Mouse (Mus musculus) brain, embryonic 18.5 days (tissue): ENCODE results near the gene Grasp.

Experiments used
- DNase-seq: peaks from one replicate; pipeline ENCODE4 v3.0.0-alpha.2; 2012; ENCODE audit warnings: low read depth, low spot score

The Grasp gene

DNA sequence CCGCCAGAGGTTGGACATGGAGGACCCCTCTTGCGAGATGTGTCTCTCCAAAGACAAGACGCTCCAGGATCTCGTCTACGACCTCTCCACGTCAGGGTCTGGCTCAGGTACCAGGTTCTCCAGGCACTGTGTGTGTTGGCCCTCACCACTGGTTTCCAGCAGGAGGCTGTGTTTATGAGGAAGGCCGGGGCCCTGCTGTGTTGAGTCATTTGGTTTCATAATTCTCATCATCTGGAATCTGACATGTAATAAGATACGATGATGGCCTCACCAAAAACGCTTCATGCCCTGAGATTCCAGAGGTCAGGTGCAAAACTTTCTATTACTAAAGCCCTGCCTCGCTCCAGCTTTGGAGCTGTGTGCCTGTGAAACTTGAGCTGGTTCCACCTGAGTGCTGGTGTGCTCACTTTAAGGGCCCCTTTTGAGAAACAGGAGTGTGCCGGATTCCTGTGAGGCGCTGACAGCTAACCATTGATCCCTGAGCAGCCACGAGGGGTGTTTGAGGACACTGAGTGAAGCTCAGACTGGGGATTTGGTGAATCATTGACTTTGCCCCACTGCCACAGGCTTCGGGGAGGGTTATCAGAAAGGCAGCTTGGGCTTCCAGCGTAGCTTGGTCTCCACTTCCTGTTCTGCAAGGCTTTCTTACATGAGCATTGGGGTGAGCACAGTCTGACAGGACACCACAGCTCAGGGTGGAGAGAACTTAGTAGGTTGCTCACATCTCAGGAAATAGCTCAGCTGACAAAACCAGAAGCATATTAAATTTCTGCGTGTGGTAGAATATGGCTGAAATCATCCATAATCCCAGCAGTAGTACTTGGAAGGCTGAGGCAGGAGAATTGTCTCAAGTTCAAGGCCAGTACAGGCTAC is 28.8 kb upstream of the Grasp start:
- no peak for DNase-seq

DNA sequence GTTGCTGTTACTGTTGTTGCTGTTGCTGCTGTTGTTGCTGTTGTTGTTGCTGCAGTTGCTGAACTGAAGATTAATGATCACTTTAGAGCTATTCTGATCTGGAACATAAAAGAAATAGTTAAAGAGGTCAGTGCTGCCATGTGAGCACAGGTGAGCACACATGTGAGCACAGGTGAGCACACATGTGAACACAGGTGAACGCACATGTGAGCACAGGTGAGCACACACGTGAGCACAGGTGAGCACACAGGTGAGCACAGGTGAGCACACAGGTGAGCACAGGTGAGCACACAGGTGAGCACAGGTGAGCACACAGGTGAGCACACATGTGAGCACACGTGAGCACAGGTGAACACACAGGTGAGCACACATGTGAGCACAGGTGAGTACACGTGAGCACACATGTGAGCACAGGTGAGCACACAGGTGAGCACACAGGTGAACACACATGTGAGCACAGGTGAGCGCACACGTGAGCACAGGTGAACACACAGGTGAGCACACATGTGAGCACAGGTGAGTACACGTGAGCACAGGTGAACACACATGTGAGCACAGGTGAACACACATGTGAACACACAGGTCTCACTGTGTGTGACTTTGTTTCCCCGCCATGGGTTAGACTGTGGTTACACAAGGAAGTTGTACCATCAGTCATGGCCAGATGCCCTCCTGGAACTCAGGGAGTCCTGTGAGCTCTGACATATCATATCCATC is 27.8 kb upstream of the Grasp start:
- no peak for DNase-seq

DNA sequence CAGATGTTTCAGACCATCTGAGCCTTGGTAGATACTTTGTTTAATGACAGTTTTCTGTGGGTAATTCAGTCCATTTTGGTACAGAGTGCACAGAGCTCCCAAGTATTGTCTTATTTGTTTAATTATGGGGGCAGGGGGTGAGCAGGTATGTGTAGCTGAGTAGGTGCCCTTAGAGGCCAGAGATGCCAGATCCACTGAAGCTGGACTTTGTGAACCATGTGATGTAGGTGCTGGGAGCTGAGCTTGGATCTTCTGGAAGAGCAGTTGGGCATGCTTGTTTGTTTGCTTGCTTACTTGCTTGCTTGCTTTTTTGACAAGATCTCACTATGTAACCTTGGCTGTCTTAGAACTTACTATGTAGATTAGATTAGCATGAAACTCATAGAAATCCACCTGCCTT is 27.0 kb upstream of the Grasp start:
- DNase-seq, result no peak

DNA sequence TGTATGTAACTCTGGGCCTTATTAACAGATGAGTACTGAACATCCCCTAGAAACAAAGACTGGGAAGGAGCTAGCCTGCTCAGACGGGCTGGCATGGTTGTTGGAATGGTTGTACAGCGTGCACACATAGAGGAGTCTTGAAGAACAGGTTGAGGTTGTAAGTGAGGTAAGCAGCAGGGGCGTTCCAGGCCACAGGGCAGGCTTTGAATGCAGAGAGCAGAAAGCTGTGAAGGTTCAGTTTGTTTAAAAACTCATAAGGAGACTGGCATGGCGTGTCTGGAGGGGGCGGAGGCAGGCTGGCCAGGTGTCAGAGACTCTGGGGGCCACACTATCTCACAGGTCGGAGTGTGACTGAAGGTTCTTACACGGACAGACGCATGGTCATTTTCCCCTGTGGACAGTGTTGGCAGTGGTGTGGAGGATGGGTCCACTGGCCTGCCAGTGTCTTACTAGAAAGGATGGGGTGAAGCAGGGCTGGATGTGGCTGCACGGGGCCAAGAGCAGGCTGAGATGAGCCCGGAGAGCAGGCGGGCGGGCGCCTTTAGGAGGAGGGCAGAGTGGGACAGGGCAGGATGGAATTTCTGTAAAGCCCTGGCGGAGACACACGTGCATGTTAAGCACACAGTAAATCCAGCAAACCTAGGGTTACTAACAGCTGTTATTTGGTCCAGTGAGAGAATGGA is 26.4 kb upstream of the Grasp start:
- no peak for DNase-seq

DNA sequence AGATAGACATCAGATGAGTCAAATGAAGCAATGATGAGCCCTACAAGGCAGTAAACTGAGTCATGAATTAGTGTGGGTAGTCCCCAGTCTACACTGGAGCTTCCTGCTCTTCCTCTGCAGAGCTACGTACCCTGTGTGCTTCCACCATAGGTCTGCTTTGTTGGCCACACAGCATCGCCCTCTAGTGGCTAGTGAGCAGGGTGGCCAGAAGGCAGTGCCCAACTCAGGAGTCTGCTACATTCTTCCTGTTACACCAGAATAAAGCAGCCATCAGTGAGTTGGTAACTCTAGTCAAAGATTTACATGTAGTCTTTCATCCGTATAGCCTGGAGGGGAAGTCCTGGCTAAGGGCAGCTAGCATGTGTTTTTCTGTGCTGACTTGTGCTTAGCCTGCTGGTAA is 25.8 kb upstream of the Grasp start:
- DNase-seq, result no peak

DNA sequence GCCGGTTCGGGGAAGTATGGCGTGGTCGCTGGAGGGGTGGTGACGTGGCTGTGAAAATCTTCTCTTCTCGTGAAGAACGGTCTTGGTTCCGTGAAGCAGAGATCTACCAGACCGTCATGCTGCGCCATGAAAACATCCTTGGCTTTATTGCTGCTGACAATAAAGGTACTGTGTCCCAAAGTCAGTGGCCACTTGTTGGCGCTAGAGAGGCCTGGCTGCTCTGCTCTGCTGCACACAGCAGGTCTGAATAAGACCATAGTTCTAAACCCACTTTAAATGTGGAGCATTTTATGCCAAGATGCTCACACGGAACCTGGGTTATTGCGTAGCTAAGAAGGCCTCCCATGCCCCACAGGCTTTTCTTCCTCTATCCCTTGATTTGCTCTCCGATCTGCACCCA is 25.1 kb upstream of the Grasp start:
- no peak for DNase-seq

DNA sequence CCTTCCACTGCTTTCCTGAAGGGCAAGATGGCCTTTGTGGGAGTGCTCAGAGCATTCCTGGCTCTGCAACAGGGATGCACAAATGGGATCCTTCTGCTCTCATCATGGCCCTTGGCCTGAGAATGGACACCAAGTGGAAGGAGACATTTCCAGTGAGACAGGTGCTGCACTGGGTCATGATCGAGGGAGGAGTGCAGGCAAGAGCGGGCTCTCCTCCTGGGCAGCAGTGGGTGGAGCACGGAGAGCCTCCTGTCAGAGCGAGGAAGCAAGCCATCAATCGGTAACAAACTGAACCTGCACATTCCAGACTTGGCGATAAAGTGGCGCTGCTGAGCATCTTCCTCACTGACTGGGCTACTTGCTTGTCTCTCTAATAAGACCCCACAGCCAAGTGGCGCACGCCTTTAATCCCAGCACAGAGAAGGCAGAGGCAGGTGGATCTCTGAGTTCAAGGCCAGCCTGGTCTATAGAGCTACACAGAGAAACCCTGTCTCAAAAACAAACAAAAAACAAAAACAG is 23.2 kb upstream of the Grasp start:
- DNase-seq, result no peak

DNA sequence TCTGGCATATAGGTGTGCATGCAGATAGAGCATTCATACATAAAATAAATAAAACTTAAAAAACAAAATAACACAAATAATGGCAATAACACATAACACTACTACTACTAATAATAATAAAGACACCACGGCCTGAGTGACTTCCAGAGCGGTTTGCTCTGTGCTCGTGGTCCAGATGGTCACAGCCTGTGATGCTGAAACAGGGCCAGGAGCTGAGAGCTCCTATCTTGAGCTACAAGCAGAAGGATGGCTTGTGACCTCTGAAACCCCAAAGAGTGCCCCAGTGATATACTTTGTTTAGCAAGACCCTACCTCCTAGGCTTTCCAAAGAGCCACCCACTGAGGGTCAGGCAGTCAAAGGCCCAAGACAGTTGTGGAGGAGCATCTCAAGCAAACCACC is 22.6 kb upstream of the Grasp start:
- no peak for DNase-seq

DNA sequence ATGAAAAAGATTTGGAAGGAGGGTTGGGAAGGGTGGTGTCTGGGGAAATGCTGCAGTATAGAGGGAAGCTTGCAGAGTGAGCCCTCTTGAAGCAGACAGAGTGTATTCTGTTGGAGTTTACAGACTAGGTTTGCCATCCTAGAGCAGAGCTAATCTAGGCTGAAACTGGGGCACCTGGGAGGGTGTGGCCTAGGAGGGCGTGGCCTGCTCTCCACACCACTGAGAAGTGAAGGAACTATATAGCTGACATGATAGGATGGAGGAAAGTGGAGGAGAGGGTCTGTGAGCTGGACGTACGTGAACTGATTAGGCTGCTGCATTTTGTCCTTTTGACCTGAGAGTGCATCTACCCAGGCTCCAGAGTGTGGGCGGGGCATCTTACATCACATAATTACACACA is 20.3 kb upstream of the Grasp start:
- no peak for DNase-seq

DNA sequence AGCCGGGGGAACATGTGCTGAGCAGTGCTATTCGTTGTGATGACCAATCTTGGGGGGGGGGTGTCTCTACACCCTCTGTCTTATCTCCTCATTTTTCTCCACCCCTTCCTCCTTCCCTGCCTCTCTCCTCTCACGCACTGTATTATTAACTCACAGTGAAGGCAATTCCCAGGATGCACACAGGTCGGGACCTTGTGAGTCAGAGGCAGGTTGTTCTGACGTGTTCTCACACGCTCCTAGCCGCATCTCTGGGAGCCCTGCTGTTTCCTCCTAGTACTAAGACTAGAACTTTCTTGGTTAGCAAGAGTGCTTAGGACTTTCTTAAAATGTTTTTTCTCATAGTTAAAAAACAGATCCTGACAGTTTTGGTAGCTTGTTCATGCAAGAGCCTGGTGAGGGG is 19.2 kb upstream of the Grasp start:
- no peak for DNase-seq

DNA sequence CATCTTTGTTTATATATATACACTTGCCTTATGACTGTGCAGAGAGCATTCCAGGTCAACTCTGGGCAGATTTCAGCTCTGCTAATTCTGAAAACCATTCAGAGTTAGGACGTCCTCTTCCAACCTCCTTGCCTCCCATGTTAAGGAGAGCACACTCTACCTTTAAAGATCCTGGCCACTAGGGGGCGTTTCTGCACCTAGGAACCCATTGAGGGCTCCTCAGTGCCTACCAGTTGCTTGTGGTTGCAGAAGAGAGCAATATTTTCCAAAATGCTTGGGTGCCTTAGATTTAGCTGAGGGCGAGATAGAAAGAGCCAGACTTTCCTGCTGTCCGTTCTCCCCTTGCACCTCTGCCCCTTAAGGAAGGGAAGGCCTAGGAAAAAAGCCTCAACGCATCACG is 13.8 kb upstream of the Grasp start:
- no peak for DNase-seq

DNA sequence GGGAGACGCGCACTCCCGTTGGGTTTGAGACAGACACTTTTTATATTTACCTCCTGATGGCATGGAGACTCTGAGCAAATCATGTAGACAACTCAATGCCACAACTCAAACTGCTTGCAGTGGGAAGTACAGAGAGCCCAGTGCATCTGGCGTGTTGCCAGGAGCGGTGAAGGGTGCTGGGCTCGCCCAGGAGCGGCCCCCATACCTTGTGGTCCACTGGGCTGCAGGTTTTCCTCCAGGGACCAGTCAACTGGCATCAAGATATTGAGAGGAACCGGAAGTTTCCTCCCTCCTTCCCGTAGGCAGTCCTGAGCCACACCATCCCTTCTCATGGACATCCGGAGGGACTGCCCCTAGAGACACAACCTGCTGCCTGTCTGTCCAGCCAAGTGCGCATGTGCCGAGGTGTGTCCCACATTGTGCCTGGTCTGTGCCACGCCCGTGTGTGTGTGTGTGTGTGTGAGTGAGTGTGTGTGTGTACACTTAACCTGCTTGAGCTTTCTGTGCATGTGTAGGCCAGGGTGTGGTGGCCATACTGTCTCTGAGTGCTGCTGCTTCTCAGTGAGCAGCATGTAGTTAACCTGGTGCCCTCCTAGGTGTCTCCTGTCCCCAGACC is 12.9 kb upstream of the Grasp start:
- DNase-seq, result no peak

DNA sequence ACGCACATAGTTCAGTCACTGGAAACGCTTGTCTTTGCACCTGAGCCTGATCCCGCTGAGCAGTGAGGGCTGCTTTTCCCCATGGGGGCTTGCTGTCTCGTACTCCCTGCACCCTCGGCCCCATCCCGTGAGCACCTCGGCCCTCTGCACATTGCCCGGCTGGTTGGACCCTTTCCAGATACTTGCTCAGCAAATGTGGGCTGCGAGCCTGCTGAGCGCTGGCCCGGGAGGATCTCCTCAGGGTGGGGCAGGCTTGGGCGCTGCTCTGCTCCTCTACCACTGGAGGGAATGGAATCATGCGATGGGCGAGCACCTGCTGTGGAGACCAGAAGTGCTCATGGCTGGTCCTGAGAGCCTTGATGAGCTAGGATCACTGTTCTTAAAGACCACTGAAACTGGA is 11.6 kb upstream of the Grasp start:
- no peak for DNase-seq

DNA sequence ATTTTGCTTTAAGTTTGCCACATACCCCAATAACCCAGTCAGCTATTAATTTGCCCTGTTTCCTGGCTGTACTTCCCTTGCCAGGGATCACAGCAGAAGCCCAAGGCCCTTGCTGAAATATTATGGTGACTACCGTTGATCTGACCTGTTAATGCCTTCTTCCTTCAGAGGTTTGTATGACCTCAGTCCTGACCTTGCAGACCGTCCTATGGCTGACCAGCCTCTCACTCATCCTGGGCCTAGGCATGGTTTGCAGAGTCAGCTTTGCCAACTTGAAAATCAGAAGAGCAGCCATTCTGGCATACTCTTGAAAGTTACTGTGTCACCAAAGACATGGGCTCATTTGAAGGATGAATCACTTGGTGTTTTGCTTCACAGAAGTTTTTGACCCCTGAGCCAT is 8.9 kb upstream of the Grasp start:
- no peak for DNase-seq

DNA sequence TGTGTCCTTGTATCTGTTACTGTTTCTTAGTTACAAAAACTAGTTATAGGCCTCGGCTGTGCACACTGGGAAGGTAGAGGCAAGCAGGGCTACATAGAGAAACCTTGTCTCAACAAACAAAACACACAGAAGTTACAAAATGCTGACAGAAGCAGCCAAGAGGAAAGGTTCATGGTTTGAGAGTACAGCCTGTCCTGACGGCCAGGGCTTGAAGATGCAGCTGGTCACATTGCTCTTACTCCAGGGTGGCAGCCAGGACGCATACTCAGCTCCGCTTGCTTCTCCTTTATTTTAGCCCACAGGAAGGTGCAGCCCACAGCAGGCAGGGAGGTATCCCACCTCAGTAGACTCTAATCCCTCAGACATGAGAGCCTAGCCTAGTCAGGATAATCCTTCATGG is 8.0 kb upstream of the Grasp start:
- no peak for DNase-seq

DNA sequence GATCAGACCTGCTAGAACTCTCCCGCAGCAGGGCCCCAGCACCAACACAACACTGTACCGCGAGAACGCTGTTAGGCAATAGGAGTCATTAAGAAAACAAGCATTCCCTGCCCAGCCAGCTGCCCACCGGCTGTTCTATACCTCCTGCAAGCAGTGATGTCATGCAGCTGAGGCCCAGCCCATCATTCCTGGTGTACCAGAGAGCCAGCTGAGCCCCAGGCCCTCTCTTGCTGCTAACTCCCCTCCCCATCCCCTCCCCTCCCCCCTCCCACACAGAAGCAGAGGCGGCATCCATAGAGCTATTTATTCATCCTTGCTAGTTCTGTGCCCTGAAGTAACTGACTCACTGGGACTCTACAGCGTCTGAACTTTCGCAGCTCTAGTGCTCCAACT is 3.1 kb upstream of the Grasp start:
- DNase-seq, result no peak

DNA sequence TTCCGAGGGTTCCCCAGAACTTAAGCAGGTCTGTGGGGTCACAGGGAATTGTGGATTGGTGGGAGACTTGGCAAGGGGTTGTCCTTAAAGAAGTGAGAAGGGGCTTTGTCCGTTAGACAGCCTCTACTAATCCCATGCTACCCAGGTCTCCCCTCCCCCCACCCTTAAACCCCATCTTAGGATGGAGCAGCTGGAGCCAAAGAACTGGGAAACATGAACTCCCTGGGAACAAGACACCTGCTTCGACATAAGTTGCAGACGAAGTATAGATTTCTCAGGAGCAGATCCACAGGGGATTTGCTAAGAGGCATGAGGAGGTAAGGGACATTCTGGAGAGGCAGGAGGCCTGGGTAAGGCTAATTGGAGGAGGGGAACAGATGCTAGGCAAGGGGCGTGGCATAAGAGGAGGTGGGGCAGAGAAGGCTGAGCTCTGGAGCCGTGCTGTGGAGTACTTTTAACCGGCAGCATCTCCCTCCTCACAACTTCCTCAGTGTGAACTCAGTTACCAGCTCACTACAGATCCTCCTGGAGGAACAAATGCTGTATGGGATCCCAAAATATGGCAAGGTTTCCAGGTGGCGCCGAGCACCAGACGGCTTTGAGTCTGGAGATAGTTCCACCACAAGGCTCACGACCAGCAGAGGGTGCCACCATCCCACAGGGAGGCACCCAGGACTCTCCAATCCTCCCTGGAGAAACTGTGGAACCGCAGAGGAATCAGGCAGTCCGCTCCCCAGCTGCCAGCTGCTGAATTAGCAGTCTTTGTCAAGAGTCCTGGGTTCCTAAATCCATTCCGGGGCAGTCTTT is 2.5 kb upstream of the Grasp start:
- DNase-seq, result no peak

DNA sequence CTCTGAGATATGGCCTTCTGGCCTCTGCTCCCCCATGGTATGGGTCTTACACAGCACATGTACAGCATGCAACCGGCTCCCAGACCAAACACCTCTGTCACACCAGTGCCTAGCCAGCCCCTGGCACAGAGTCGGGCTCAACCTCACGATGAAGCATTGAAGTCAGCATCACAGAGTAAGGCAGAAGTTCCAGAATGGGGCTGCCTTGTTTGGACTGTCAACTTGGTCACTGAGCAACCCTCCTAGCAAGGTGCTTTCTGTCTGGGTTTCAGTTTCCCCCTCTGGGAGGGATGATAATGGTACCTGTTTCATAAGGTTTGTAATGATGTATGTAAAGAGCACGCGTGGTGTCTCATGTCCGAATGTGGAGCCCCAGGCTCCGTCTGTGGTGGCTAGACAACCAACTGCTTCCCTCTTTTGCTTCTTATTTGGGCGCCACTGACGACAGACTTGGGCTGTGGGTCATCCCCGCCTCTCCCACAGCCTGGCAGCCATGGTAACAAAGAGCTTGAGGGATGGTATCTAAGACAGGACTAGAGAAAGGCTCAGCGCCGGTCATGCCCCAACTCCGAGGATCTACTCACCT is 998 bp upstream of the Grasp start:
- no peak for DNase-seq

DNA sequence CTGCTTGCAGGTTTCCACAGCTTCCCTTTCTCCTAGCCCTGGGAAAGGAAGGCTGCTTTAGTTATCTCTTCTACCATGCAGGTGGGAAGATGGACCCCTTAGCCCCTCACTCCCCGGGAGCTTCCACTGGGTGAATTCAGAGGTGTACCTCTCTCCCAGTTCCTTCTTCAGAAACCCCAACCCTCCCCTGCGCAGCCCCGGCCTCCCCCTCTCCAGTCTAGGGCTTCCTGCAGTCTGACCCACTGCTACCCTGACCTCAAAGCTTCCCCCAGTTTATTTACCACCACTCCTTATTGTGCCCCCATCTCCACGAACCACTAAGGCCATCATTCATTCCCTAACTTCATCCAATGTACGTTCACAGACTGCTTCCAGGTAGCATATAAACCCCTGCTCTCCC is 392 bp upstream of the Grasp start:
- DNase-seq, result no peak

DNA sequence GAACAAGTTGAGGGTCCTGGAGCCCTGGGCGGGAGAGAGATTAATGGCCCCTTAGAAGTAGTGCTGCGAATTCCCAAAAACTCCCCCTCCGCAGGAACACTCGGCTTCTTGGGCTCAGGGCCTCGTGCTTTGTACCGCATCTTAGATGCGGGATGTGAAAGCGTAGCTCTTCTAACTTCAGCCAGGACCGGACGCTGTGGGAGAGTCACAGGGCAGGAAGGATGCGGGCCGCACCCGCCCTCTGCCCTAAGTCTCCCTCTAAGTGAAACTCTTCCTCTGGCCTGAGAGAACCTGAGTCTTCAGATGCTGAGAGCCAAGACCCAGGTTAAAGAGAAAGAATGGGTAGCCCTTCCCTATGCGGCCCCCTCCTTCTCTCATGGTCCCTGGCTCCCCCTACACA is 989 bp downstream of the Grasp start:
- no peak for DNase-seq

DNA sequence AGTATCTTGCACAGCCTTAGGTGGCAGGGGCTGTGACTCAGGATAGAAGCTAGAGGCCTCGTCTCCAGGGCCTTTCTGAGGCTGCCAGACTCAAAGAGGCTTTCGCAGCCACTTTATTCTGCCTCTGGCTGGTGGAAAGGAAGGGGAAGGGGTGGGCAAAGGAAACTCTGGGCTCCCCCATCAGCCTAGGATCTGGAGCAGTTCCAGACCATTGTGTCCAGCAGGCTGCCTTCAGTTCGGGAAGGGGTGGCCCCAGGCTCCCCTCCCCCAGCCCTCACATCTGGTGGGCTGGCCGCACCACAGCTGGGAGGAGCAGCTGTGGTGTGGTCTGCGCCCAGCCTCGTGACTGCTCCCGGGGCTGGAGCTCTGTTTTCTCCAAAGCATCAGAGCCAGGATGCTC is 4.0 kb downstream of the Grasp start:
- DNase-seq, result no peak
